28 mouse cellular contexts compared by ENCODE assay signal in genomic region chr13:56544956-56545355, GRCm38 (mm10). TPM values are rescaled to one million over a fixed set of nuclear protein-coding genes. Genes with fewer than 3 reads are reported as not detected.
A peak's percentile ranks its signal among the peaks of the same experiment; 100 is the strongest.
DNase-seq lines count a peak whose midpoint lies in the region; ATAC-seq and TF ChIP-seq lines count a peak whose summit lies in the region.
"Had no signal": no experiment of that assay in that cellular context is flagged by ENCODE, and none has a peak within 500 bp of the region (broad histone marks: within the 10 kb centered on the region; RNA-seq: fewer than 3 reads in every experiment).

No protein-coding gene starts in this region.

- TF ChIP-seq POLR2A in brain, embryonic 14.5 days (IDR thresholded peaks at IDR 0.05; ENCODE audit: borderline replicate concordance, extremely low read depth, insufficient read depth, insufficient read length, poor library complexity, severe bottlenecking): no peak

- no peak overlapping the region for H3K4me2 ChIP-seq in neural tube, embryonic 15.5 days
- H3K4me2 ChIP-seq: embryonic facial prominence, embryonic 12.5 days; forebrain, embryonic 12.5 days; forebrain, embryonic 15.5 days; heart, embryonic 13.5 days; hindbrain, embryonic 14.5 days had no signal

- no peaks in the 10 kb centered on the region for H3K27me3 ChIP-seq in neural tube, embryonic 15.5 days (replicated peaks)
- H3K27me3 ChIP-seq: embryonic facial prominence, embryonic 12.5 days; forebrain, embryonic 15.5 days; heart, embryonic 13.5 days had no signal

- WGBS in neural tube, embryonic 15.5 days: 51% methylated on average over 3 of the region's 3 CpGs

- no peak for TF ChIP-seq CTCF in brain, embryonic 14.5 days (IDR thresholded peaks at IDR 0.05; ENCODE audit: borderline replicate concordance, extremely low read depth, insufficient read depth, insufficient read length)

- no peak overlapping the region for H3K27ac ChIP-seq in neural tube, embryonic 15.5 days (replicated peaks)
- H3K27ac ChIP-seq: embryonic facial prominence, embryonic 12.5 days; forebrain, embryonic 12.5 days; forebrain, embryonic 15.5 days; heart, embryonic 13.5 days; hindbrain, embryonic 14.5 days had no signal

- H3K4me1 ChIP-seq in neural tube, embryonic 15.5 days: no peaks in the 10 kb centered on the region
- H3K4me1 ChIP-seq: embryonic facial prominence, embryonic 12.5 days; forebrain, embryonic 15.5 days had no signal

- H3K36me3 ChIP-seq in neural tube, embryonic 15.5 days: no peaks in the 10 kb centered on the region
- H3K36me3 ChIP-seq: embryonic facial prominence, embryonic 12.5 days; forebrain, embryonic 12.5 days; forebrain, embryonic 15.5 days; G1E; heart, embryonic 13.5 days had no signal

- H3K4me3 ChIP-seq in neural tube, embryonic 15.5 days (replicated peaks): no peak overlapping the region
- H3K4me3 ChIP-seq: embryonic facial prominence, embryonic 12.5 days; erythroblast, embryonic 14.5 days; forebrain, embryonic 12.5 days; forebrain, embryonic 15.5 days; heart, embryonic 13.5 days had no signal

- H3K9me3 ChIP-seq in neural tube, embryonic 15.5 days (replicated peaks): no peaks in the 10 kb centered on the region
- H3K9me3 ChIP-seq: embryonic facial prominence, embryonic 12.5 days; forebrain, embryonic 12.5 days; forebrain, embryonic 15.5 days; heart, embryonic 13.5 days had no signal

- no peak for ATAC-seq in neural tube, embryonic 15.5 days (ENCODE audit: low FRiP score)
- ATAC-seq: forebrain, embryonic 15.5 days; intestine, postnatal 0 days had no signal

- no peak overlapping the region for H3K9ac ChIP-seq in neural tube, embryonic 15.5 days (replicated peaks)
- H3K9ac ChIP-seq: embryonic facial prominence, embryonic 12.5 days; forebrain, embryonic 12.5 days; forebrain, embryonic 15.5 days; heart, embryonic 13.5 days; hindbrain, embryonic 14.5 days had no signal

- peak; percentile 33 for DNase-seq in heart, adult 11 months
- DNase-seq in heart, adult 8-10 months (ENCODE audit: low spot score): no peak
- DNase-seq in neural tube, embryonic 10.5 days (ENCODE audit: extremely low spot score, low spot score): peak; percentile 8
- peak; percentile 28 for DNase-seq in brain, embryonic 14.5 days (ENCODE audit: low read depth)
- DNase-seq in adrenal gland, postnatal 36 days: no peak
- DNase-seq: adrenal gland, adult 2 months; adrenal gland, postnatal 14 days; B cell, adult 2 months; cerebellum, adult 18-20 months; cerebellum, adult 9-10 months; cerebellum, postnatal 14 days; gastrocnemius, postnatal 25 days; heart, postnatal 14 days; heart, postnatal 4 days had no signal

RNA-seq across cellular contexts. Expression of gene Lect2, which starts 3.3 kb away (rescaled TPM):
- total RNA-seq in heart, adult 8-10 months (2022): not detected
- polyA plus RNA-seq in neural tube, embryonic 15.5 days (2015; fragmentation: Nextera tagmentation; extraction: Ambion mirVana): 0.37 TPM in 1 of 2 replicates, not detected in the other
- 0.14 TPM in 1 of 2 replicates, not detected in the other for polyA plus RNA-seq in brain, embryonic 14.5 days (2012; rRNA removed)
- not detected for total RNA-seq in adrenal gland, postnatal 36 days (2021)
- total RNA-seq: CH12.LX; gastrocnemius, adult 8-10 months; gastrocnemius, postnatal 25 days; heart, postnatal 14 days; heart, postnatal 4 days had no signal
- polyA plus RNA-seq: adrenal gland, adult 2 months; embryonic facial prominence, embryonic 12.5 days; forebrain, embryonic 12.5 days; forebrain, embryonic 15.5 days; G1E; gonadal fat pad, adult 2 months; heart, embryonic 16.5 days; hindbrain, embryonic 11.5 days; hindbrain, embryonic 14.5 days had no signal

RNA-seq across cellular contexts. Expression of gene Fbxl21, which starts 22.7 kb away (rescaled TPM):
- 1 to 10 TPM; 1.0 to 1.1 (median 1.0) TPM for total RNA-seq in heart, adult 8-10 months (2022)
- 3.0 and 4.4 TPM in 2 replicates for polyA plus RNA-seq in neural tube, embryonic 15.5 days (2015; fragmentation: Nextera tagmentation; extraction: Ambion mirVana)
- polyA plus RNA-seq in brain, embryonic 14.5 days (2012; rRNA removed): 3.8 and 4.0 TPM in 2 replicates
- 1 to 10 TPM; 2.0 to 5.5 TPM for total RNA-seq in adrenal gland, postnatal 36 days (2021)
- total RNA-seq: CH12.LX had no signal
- polyA plus RNA-seq: erythroblast, embryonic 14.5 days; G1E had no signal

Comparison
In these comparisons a context has a peak if more than half of its experiments do, and no peak if none do; other contexts are left out.
1. DNase-seq: peak in heart, adult 11 months (single experiment), neural tube, embryonic 10.5 days (single experiment) and brain, embryonic 14.5 days (single experiment); none in heart, adult 8-10 months (single experiment) and adrenal gland, postnatal 36 days (0 of 2).